Mouse (Mus musculus) heart, embryonic 12.5 days (tissue): ENCODE measurements around the gene Slc44a3. TPM values are rescaled to one million over a fixed set of nuclear protein-coding genes. Genes with fewer than 3 reads are reported as not detected.

ENCODE experiments used
- polyA plus RNA-seq: library from polyadenylated mRNA; unstranded; fragments of >200 nt; fragmentation: Nextera tagmentation; extraction: Ambion mirVana; gene quantifications from 2 replicates; pipeline ENCODE4 v1.2.1, GENCODE M21; 2016

Slc44a3 gene
- polyA plus RNA-seq, 1 experiment from 2014 or later = 1.1 TPM

Other genes with a start within 250 kb of the Slc44a3 start
- gene Tmem56, start 249.3 kb downstream of the Slc44a3 start, polyA plus RNA-seq = 1.4 and 2.3 TPM in 2 replicates
- gene Alg14, start 240.6 kb downstream of the Slc44a3 start, polyA plus RNA-seq = 36.4 and 39.5 TPM in 2 replicates
- 455 and 460 TPM in 2 replicates for gene Cnn3, start 105.9 kb downstream of the Slc44a3 start, polyA plus RNA-seq
- gene 4930432M17Rik, start 138.4 kb upstream of the Slc44a3 start, polyA plus RNA-seq = not detected in 2 replicates
- 6.3 and 9.1 TPM in 2 replicates for gene F3, start 191.1 kb upstream of the Slc44a3 start, polyA plus RNA-seq